Mouse (Mus musculus) thymus, adult 18-20 months (tissue): ENCODE measurements around the gene Grhl1.

ENCODE experiments used
- DNase-seq, 2 experiments: peaks; one replicate each; pipeline ENCODE4 v3.0.0; 2022; ENCODE audit warnings: mixed read lengths in 2 of 2

The Grhl1 gene

DNA sequence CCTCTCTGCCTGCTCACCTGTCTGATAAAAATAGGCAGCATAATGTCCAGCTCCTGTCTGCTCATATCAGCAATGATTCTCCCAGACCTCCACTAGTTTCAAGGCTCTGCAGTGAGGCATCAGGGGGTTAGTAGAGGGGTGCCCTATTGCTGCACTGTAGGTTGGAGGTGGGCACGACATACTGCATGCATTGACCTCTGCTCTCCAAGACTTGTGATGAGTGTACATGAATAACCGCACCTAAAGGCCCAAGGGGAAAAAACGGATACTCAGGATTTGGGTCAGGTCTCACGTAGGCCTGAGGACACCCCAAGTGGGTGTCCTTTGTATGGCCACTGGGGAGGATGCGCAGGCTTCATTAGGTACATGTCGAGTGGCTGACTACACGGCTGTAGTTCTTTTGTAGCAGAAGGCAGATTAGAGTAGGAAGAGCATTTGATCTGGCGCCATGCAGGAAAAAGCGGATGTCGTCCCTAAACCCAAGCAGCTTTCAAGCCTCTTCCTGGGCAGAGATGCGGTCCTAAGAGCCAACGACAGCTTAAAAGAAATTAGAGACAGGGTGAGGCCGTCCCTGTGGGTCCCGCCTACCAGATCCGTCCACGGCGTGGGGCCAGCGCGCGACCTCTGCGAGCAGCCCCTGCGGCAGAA lies 78.5 kb downstream of the Grhl1 start:
- DNase-seq = no peak

DNA sequence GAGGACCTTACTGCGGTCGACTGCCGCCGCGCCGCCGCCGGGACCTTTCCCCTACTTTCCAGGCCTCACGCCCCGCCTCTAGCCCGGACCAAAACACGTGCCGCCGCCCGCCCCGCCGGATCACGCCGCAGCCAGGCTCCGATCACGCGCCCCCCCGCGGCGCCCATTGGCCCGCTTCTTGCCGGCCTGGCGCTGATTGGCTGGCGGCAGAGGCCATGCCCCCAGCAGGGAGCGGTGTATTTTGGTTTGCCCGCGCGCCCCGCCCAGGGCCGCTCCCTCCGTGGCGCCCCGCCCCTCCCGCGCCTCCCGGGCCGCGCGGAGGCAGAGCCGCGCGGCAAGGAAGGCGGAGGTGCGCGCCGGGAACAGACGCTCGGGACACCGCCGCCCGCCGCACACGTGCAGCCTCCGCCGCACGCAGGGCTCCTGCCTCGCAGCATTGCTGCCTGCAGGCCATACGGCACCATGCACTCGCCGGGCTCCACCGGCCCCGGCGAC lies 79.0 kb downstream of the Grhl1 start, which contains the start of gene Klf11:
TSS of gene Klf11 (plus strand) at position 212 of the 495 bp plus-strand sequence.
- DNase-seq = peak; percentile 94

DNA sequence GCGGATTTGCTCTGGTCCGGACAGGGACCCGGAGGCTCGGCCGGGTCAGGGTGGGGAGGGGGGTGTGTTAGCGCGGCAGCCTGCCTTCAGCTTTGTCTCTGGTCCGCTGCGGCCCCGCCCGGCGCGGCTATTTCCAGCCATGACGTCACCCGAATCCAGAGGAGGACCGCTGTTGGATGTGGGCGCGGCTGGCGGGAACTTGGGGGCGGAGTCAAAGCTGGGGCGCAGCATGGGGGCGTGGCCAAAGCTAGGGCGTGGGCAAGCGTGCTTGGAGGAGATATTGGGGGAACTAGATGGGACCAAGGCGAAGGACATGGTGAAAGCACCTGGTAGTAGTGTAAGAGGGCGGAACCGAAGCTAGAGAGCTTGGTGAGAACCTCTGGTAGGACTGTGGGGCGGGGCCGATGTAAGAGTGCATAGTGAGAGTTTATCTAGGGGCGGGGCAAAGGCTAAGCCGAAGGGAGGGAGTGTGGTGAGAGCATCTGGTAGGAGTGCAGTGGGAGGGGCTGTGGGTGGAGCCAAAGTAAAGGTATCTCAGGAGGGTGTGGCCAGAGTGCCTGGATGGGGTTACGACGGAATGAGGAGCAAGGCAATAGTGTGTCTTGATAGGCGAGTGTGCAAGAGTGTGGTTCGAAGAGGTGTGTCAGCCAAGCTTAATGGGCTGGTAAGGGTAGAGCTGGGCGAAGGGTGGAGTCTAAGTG lies 79.7 kb downstream of the Grhl1 start:
- peak; percentile 81 to 90 for DNase-seq

DNA sequence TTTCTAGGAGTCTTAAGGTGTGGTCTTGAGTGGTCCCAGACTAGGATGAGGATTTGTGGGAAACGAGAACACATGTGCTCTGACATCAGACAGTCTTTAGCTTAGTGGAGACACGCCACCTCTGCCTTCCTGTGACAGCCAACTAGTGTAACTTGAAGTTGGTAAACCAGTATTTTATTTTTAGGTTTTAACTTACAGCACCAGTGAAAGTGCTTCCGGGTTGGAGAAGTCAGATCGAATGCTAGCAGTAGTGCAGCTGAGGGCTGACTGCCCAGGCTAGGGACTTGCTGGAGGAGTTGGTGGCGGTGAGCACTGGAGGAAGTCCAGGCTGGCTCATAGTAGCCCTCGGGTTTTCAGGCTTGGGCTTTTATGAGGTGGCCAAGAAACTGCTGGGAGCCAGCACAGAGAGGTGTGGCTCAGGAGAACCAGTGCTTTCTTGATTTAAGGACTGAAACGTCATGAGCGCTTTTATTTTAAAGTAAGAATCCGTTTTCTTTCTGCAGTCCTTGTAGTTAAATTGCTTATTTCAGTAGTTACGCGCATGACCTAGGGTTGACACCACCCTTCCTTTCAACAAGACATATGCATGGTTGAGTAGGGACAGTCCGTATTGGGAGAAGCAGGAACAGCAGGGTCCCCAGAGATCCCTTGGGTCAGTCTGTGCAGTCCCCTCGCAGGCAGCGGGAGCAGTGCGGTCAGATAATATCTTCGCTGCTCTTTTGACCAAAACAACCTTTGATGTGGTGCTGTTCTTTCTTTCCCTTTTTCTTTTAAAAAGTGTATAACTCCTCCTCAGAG lies 82.2 kb downstream of the Grhl1 start:
- DNase-seq = no peak

DNA sequence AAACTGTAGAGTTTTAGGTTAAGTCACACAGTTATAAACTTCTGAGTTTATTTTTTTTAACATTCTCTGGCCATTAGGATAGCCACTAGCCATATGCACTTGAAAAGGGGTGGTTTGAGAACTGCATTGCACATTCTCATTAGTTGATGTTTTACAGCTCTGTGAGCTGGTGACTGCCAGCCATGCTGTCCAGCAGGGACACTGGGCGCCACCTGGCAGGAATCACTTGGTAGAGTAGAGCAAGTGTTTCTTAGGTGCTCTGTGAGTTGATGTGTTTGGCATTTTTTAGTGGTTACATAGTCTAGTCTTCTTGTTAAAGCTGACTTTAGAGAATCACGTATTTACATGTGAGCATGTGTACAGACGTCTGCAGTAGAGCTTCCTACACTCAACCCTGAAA lies 84.4 kb downstream of the Grhl1 start:
- no peak for DNase-seq

DNA sequence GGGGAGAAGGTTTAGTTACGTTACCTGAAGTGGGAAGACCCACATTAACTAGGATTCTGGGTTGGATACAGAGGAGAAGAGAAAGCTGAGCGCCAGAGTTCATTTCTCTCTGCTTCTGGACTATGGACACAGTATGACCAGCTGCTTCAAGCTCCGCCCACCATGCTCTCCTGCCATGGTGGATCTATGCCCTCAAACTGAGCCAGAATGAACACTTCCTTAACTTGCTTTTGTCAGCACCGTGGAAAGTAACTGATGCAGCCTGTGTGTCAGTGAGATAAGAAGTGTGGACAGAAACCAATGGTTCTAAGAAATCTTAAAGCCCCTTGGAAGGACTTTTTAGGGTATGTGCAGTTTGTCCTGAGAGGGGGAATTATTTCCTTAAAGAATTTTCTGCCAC lies 86.9 kb downstream of the Grhl1 start:
- DNase-seq = no peak

DNA sequence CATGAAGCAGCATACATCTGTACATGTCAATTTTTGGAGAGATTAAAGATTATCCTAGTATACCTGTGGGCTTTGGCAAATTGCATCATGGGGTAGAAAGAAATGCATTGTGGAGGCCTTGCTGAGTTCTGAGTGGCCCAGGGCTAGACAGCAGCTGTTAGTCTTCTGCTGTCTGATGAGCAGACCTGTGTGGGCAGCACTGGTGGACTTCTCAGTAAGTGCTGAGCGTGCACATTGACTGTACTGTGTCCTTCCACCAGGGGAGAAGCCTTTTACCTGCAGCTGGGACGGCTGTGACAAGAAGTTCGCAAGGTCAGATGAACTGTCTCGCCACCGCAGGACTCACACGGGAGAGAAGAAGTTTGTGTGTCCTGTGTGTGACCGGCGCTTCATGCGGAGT lies 87.8 kb downstream of the Grhl1 start:
- no peak for DNase-seq

DNA sequence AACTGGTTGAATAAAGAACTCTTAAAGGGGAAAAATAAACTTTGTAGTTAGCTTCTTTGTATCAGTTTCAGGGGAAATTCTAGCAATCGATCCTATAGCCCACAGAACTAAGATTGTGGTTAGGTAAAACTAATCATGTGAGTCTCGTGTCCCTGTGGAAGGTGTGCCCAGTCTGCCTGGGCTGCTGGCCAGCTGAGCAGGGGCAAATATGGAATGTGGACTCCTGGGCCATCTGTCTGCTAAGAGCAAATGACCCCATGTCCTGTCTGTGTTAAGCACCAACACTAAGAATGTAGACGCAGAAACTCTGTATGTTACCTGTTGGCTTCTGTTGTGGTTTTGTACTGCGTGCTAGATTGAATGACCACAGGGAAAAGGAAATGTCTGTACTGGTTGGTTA lies 89.0 kb downstream of the Grhl1 start:
- DNase-seq = no peak

DNA sequence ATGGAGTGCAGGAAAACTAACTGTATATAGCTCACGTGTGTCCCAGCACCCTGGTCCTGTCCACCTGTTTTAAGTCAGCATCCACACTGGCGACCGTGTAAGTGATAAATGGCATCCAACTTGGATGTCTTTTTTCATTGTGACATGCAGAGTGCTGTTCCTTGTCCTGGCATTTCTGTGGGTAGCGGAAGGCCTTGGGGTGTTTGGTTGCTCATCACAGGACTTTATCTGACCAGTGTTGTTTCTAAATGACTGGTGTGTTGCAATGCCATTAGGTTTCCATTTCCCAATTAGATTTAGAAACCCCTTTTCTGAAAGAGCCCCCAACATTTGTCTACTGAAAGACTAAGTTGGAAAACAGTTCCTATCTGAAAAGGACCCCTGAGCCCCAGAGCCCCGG lies 90.0 kb downstream of the Grhl1 start:
- DNase-seq = no peak
